Mouse (Mus musculus) left cerebral cortex, adult 8-10 months (tissue): ENCODE data around the gene Vmn1r222. TPM values are rescaled to one million over a fixed set of nuclear protein-coding genes. Genes with fewer than 3 reads are reported as not detected.
"Not testable (repeated sequence)": the region's sequence is repeated elsewhere in the genome, so short reads cannot be mapped to it uniquely, and the experiment has no call there.

Source experiments
- DNase-seq, 2 experiments: peaks; one replicate each; pipeline ENCODE4 v3.0.0; 2022; ENCODE audit warnings: low spot score in 2 of 2
- total RNA-seq, 4 experiments: library from RNA; stranded (reverse); gene quantifications; 2 replicates each; pipeline ENCODE4 v1.2.4; 2022

Gene Vmn1r222
- total RNA-seq, result not detected

- DNase-seq, result not testable (repeated sequence)
Observed at GRCm38 (mm10) chr13:23235847-23236246, at the start of gene Vmn1r222. Gene Vmn1r222, minus strand, starts transcription at chr13:23235947.

GRCm38 (mm10) chr13:23285191-23285920 is 49.6 kb upstream of the Vmn1r222 start:
- peak in 1 of 2 experiments; percentile 9 for DNase-seq

- DNase-seq, result no peak
Observed at GRCm38 (mm10) chr13:23279992-23280391, 44.2 kb upstream of the Vmn1r222 start.

- DNase-seq, result no peak
Observed at GRCm38 (mm10) chr13:23279576-23279975, 43.8 kb upstream of the Vmn1r222 start.

GRCm38 (mm10) chr13:23270321-23271101 is 34.8 kb upstream of the Vmn1r222 start:
- peak; percentile 54 to 67 for DNase-seq

- no peak for DNase-seq
Observed at GRCm38 (mm10) chr13:23269681-23270080, 33.9 kb upstream of the Vmn1r222 start.

- DNase-seq, result not testable (repeated sequence)
Observed at GRCm38 (mm10) chr13:23269127-23269526, 33.4 kb upstream of the Vmn1r222 start.

- DNase-seq, result not testable (repeated sequence)
Observed at GRCm38 (mm10) chr13:23268606-23269005, 32.9 kb upstream of the Vmn1r222 start.

- DNase-seq, result peak in 1 of 2 experiments; percentile 15
Observed at GRCm38 (mm10) chr13:23258546-23259048, 22.9 kb upstream of the Vmn1r222 start.

- not testable (repeated sequence) for DNase-seq
Observed at GRCm38 (mm10) chr13:23246834-23247233, 11.1 kb upstream of the Vmn1r222 start, which contains the start of gene Vmn1r223. Gene Vmn1r223, plus strand, starts transcription at chr13:23247134.

GRCm38 (mm10) chr13:23213827-23214226 is 21.9 kb downstream of the Vmn1r222 start, which contains the start of gene Vmn1r221:
Gene Vmn1r221, plus strand, starts transcription at chr13:23214127.
- not testable (repeated sequence) for DNase-seq

- not testable (repeated sequence) for DNase-seq
Observed at GRCm38 (mm10) chr13:23203885-23204284, 31.9 kb downstream of the Vmn1r222 start.

GRCm38 (mm10) chr13:23187875-23188274 is 47.9 kb downstream of the Vmn1r222 start, which contains the start of gene Vmn1r220:
Gene Vmn1r220, minus strand, starts transcription at chr13:23187975.
- no peak for DNase-seq

Other genes starting within 250 kb of the Vmn1r222 start
- gene Vmn1r213, start 228.3 kb downstream of the Vmn1r222 start, total RNA-seq, result not detected
- not detected for gene Vmn1r214, start 205.5 kb downstream of the Vmn1r222 start, total RNA-seq
- not detected for gene Vmn1r215, start 167.9 kb downstream of the Vmn1r222 start, total RNA-seq
- not detected for gene Vmn1r217, start 117.7 kb downstream of the Vmn1r222 start, total RNA-seq
- gene Vmn1r218, start 102.8 kb downstream of the Vmn1r222 start, total RNA-seq, result not detected
- not detected for gene Vmn1r219, start 76.6 kb downstream of the Vmn1r222 start, total RNA-seq
- gene Vmn1r220, start 48.0 kb downstream of the Vmn1r222 start, total RNA-seq, result not detected
- not detected for gene Vmn1r221, start 21.8 kb downstream of the Vmn1r222 start, total RNA-seq
- not detected for gene Vmn1r223, start 11.2 kb upstream of the Vmn1r222 start, total RNA-seq
- 10 to 100 TPM; 24.9 to 29.0 (median 26.7) TPM for gene Zfp322a, start 133.3 kb upstream of the Vmn1r222 start, total RNA-seq
- gene Abt1, start 187.9 kb upstream of the Vmn1r222 start, total RNA-seq, result 1 to 10 TPM; 8.1 to 9.3 (median 8.6) TPM
- gene Btn1a1, start 230.0 kb upstream of the Vmn1r222 start, total RNA-seq, result under 1 TPM in 2 of 4 experiments, not detected in 2; 0.09 to 0.13 TPM